Mouse (Mus musculus) layer of hippocampus, adult 9-11 months (tissue): ENCODE measurements around the gene Def8.
"Not testable (repeated sequence)": the region's sequence is repeated elsewhere in the genome, so short reads cannot be mapped to it uniquely, and the experiment has no call there.

Experiments used
- DNase-seq: peaks from one replicate; pipeline ENCODE4 v3.0.0; 2022

Def8 gene

GRCm38 (mm10) chr8:123442351-123442750, 19.0 kb downstream of the Def8 start:
- DNase-seq, result no peak

DNA sequence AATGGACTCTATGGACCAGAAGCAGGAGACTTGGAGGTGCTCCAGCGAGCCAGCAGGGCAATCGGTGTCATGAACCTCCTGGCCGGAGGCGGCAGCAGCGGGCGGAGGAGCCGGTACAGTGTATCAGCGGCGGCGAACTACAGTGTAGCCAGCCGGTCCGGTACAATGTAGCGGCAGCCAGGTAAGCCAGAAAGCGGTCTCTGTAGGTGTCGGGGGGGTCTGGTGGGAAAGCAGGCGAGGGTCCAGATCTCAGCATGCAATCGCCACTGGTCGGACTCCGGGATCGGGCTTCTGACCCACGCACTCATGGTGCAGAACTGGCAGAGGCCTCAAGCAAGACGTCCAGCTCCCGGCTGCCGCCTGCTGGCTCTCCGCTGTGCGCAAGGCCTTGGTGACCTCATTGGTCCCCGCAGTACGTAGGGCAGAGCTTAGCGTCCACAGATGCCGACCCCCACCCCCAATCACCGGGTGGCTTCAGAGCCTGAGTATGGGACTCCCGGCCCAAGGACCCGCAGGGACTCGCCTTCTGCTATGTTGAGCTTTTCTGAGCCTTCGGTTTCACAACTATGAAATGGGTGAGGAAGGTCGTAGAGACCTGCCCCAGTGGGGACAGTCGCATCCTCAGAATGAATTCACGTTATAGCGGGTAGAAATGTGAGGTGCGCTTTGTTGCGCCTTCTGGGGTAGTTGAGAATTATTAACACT, 19.7 kb downstream of the Def8 start:
- peak; percentile 92 for DNase-seq

GRCm38 (mm10) chr8:123443576-123443921, 20.2 kb downstream of the Def8 start:
- DNase-seq, result no peak

DNA sequence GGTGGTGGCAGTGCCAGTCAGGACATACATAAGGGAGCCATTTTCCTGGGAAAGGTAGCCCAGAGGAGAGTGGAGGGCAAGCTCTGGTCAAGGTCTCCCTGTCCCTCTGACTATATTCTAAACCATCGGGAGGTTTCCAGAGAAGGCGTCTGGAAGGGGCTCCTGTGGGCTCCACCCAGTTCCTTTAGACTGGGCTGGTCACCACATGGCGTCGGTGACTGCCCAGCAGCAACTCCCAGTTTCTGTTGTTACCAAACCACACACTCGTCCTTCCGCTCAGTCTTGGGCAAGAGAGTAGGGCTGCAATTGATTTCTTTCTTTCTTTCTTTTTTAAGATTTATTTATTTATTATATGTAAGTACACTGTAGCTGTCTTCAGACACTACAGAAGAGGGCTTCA, 20.8 kb downstream of the Def8 start:
- no peak for DNase-seq

GRCm38 (mm10) chr8:123445981-123446380, 22.7 kb downstream of the Def8 start:
- no peak for DNase-seq

DNA sequence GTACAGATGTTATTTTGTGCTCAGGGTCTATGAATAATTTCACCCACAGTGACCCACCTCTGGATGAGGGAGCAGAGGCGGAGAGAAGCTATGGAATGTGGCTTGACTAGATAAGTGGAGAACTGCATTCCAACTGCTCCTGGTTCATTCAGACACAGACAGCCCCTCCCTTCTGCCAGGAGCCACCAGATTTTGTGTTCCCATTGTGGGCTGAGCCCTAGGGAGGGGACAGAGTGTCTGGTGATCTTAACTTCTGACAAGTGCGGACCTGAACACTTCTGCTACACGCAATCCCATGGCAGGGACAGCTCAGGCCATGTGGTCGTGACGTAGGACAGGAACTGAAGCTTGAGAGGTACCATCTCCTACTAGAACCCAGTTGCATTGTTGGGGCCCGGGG, 23.5 kb downstream of the Def8 start:
- no peak for DNase-seq

GRCm38 (mm10) chr8:123450783-123451182, 27.5 kb downstream of the Def8 start:
- DNase-seq, result no peak

GRCm38 (mm10) chr8:123451747-123452146, 28.4 kb downstream of the Def8 start:
- DNase-seq, result not testable (repeated sequence)

- no peak for DNase-seq
These were observed 28.8 kb downstream of the Def8 start for GRCm38 (mm10) chr8:123452149-123452548.

GRCm38 (mm10) chr8:123453291-123453690, 30.0 kb downstream of the Def8 start:
- DNase-seq, result no peak

DNA sequence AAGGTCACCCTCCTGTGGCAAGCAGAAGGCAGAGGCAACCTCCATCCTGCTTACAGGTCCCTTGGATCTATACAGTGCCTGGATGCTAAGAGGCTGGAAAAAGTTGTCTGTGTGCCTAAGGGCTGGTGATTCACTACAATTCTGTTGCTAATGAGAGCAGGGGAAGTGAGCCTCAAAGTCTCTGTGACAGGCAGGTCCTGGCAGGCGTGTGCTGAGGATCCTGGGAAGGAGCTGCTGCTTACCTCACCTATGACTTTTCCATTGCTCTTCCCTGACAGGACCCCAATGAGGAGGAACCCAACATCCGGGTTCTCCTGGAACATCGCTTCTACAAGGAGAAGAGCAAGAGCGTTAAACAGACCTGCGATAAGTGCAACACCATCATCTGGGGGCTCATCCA, 30.6 kb downstream of the Def8 start:
- no peak for DNase-seq

GRCm38 (mm10) chr8:123454559-123454958, 31.2 kb downstream of the Def8 start:
- DNase-seq, result no peak

DNA sequence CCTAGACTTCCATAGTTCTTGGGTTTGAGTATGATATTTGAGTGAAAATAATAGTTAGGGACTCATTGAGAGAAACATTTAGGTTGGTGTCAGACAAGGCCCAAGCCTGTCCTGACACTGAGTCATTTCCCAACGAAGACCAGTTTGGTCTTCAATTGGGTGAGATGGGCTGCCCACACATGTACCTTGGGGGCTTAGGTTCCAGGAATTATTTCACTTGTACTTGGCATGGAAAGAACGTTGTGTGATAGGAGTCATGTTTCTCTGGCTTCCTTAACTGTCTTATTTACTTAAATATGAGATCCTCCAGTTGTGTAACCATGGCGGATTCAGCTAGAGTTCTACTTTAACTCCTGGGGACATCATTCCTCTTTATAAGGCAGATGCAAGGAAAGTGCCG, 40.3 kb downstream of the Def8 start:
- DNase-seq, result no peak

DNA sequence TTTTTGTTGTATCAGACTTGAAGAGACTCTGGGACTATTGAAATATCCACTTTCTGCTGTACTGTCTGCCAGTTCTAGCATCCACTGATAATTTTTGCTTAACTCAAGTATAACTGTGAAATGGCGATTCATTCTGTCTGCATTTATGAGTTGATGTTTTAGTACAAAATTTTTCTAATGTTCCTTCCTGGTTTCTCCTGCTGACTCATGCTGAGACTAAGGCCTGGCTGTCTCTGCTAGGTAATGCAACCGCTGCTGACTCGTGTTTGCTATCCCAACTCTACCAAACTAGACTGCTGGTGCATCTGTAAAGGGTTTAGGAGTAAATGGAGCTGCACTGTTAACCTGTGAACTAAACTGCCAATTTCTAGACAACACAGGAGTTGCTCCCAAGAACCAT, 44.1 kb downstream of the Def8 start:
- no peak for DNase-seq

GRCm38 (mm10) chr8:123472991-123473390, 49.7 kb downstream of the Def8 start:
- DNase-seq, result not testable (repeated sequence)

- DNase-seq, result not testable (repeated sequence)
These were observed 51.2 kb downstream of the Def8 start for GRCm38 (mm10) chr8:123474549-123474948.

GRCm38 (mm10) chr8:123476911-123477736, 53.8 kb downstream of the Def8 start:
- DNase-seq, result no peak

DNA sequence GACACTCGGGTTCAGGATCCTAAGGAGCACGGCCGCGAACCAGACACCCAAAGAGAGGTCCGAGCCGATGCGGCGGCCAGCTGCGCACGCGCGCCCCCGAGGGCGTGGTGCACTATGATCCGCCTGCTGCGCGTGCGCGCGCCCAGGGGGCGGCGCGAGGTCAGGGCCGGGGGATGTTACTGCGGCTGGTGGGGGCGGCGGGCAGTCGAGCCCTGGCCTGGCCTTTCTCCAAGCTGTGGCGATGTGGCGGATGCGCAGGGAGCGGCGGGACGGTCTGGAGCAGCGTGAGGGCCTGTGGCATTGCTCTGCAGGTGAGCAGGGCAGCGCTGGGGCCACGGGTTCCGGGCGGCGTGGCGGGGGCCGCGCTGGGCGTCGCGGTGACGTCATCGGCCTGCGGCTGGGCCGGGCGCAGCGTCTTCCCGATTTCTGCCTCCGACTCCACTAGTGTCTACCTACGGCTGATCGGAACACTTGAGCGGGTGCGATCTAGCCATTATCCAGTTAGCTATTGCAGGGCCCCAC, 54.5 kb downstream of the Def8 start, which contains the start of gene Afg3l1:
TSS of gene Afg3l1 (plus strand) at position 167 of the 522 bp plus-strand sequence.
- peak; percentile 94 for DNase-seq

DNA sequence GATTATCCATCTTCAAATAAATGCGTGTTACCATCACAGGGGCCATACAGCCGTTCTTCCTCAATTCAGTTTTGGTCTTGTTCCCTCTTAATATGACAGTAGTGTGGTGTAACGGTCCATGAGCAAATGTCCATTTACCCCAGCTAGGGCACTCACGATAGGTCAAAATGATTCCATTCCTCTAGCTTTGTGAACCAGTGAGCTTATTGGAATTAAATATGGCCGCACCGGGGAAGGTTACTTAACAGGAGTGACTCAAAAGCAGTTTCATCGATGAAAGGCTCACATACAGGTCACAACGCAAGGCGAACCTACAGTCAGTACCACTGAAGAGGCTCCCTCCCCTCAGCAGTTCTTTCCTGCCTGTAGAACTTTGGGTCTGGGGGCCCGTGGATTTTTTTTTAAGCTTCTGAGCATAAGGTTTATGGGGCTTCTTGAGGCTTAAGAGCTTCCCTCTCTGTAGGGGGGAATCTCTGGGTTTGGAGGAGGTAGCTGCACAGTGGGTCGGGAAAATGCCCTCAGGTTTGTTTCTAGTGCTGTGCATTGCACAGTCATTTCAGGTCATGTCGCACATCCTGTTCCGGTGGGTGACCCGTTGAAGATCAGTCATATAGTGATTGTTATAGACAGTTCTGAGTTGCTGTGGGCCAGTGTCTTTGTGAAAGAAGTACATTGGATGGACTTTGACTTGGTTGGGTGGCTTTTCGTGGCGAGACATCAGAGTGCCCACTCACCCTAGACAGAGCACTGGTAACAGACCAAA, 55.3 kb downstream of the Def8 start:
- DNase-seq, result no peak

DNA sequence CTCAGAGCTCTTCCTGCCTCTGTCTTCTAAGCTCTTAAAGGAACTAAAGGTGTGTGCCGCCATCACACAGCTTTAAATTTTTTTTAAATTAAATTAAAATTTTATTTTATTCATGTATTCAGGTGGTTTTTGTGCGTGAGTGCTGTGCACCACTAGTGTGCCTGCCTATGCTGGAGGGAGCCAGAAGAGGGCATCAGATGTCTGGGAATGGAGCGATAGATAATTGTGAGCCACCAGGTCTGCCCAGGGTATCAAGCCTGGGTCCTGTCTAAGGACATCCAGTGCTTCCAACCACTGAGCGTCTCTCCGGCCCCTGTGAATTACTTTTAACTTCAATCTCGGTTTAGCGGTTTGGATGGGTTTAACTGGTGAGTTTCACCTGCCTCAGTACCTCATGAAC, 59.3 kb downstream of the Def8 start:
- DNase-seq, result no peak

DNA sequence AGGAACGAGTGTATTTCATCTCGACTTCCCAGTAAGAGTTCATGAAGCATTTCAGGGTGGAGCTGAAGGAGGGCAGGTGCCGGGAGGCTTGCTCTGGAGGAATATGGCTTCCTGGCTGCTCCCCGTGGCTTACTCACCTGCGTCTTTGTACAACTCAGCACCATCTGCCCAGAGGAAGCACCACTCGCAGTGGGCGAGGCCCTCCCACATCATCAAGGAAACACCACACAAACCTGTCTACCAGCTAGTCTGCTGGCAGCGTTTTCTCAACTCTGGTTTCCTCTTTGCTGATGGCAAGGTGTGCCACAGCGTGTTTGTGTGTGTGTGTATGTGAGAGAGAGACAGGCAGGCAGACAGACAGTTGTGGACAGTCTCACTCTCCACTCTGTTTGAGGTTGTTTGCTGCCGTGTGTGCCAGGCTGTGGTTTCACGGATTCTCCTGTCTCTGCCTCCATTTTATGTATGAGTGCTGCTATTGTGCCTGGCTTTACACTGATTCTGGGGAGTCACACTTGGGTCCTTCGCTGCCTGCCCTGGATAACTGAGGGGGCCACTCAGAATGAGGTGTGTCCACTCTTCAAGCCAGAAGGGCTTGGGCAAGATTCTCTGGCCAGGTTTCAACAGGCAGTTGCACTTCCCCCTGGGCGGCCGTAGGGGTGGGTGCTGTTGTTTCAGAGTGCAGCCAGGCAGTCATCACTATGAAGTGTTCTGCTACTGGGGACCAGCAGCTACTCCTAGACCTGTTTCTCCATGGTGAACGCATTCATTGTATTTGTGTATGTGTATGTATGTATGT, 68.2 kb downstream of the Def8 start:
- DNase-seq, result no peak

- no peak for DNase-seq
These were observed 69.6 kb downstream of the Def8 start for GRCm38 (mm10) chr8:123492898-123493297.
